Comparison of ENCODE assay signal across 20 mouse cellular contexts in genomic region chr5:13624754-13625153, GRCm38 (mm10).
A peak's percentile ranks its signal among the peaks of the same experiment; 100 is the strongest.
DNase-seq lines count a peak whose midpoint lies in the region; ATAC-seq lines count a peak whose summit lies in the region.
"Had no signal": no experiment of that assay in that cellular context is flagged by ENCODE, and none has a peak within 500 bp of the region (broad histone marks: within the 10 kb centered on the region; RNA-seq: fewer than 3 reads in every experiment).

No protein-coding gene starts in this region.

- H3K9ac ChIP-seq in midbrain, embryonic 11.5 days (ENCODE audit: low read length): no peak overlapping the region
- H3K9ac ChIP-seq in midbrain, embryonic 15.5 days: no peak overlapping the region
- no peak overlapping the region for H3K9ac ChIP-seq in embryonic facial prominence, embryonic 11.5 days (replicated peaks; ENCODE audit: low read length)
- no peak overlapping the region for H3K9ac ChIP-seq in hindbrain, embryonic 16.5 days (ENCODE audit: low read depth, low read length)
- H3K9ac ChIP-seq: embryonic facial prominence, embryonic 13.5 days; heart, embryonic 13.5 days; limb, embryonic 13.5 days; liver, embryonic 14.5 days had no signal

- peak; percentile 89 for DNase-seq in midbrain, embryonic 11.5 days (ENCODE audit: low spot score, missing footprints)
- DNase-seq in embryonic facial prominence, embryonic 11.5 days (ENCODE audit: low spot score): peak; percentile 8
- DNase-seq in retina, postnatal 1 day: peak; percentile 72
- no peak for DNase-seq in left cerebral cortex, postnatal 14 days (ENCODE audit: low spot score in 2 of 2)
- no peak for DNase-seq in left cerebral cortex, postnatal 10 days (ENCODE audit: extremely low spot score in 1 of 2, low spot score in 2 of 2)
- DNase-seq: cerebellum, postnatal 14 days; kidney, adult 11 months; kidney, postnatal 14 days; right cerebral cortex, postnatal 4 days; thymus, postnatal 4 days had no signal

- no peaks in the 10 kb centered on the region for H3K36me3 ChIP-seq in midbrain, embryonic 11.5 days (ENCODE audit: control insufficient read depth, insufficient read depth, low read length)
- H3K36me3 ChIP-seq in midbrain, embryonic 15.5 days (replicated peaks): no peaks in the 10 kb centered on the region
- H3K36me3 ChIP-seq in embryonic facial prominence, embryonic 11.5 days (replicated peaks; ENCODE audit: control insufficient read depth, insufficient read depth, low read depth, low read length): no peaks in the 10 kb centered on the region
- no peaks in the 10 kb centered on the region for H3K36me3 ChIP-seq in hindbrain, embryonic 16.5 days (ENCODE audit: control insufficient read depth, insufficient read depth, low read length)
- H3K36me3 ChIP-seq: embryonic facial prominence, embryonic 13.5 days; forebrain, embryonic 10.5 days; heart, embryonic 13.5 days; limb, embryonic 13.5 days had no signal

- peaks cover 47% of the 10 kb centered on the region for H3K27me3 ChIP-seq in midbrain, embryonic 11.5 days (ENCODE audit: control insufficient read depth, insufficient read depth, low read length)
- peaks cover 16% of the 10 kb centered on the region; the same call in 1 of the 2 replicates for H3K27me3 ChIP-seq in midbrain, embryonic 15.5 days (replicated peaks)
- no peaks in the 10 kb centered on the region for H3K27me3 ChIP-seq in embryonic facial prominence, embryonic 11.5 days (ENCODE audit: control insufficient read depth, insufficient read depth, low read length)
- no peaks in the 10 kb centered on the region for H3K27me3 ChIP-seq in hindbrain, embryonic 16.5 days (replicated peaks; ENCODE audit: control insufficient read depth, insufficient read depth, low read length)
- H3K27me3 ChIP-seq: embryonic facial prominence, embryonic 13.5 days; limb, embryonic 13.5 days; megakaryocyte, embryonic 14.5 days had no signal

- intact Hi-C loops in left cerebral cortex, postnatal 14 days (cut with DNase I): loop anchor here (5.0 kb wide), 1 partner anchor 217 kb away; no protein-coding TSS in a partner anchor
- intact Hi-C loops in left cerebral cortex, postnatal 10 days (cut with DNase I): no loop called here

- peak; percentile 77 for ATAC-seq in midbrain, embryonic 11.5 days (ENCODE audit: low FRiP score)
- ATAC-seq in midbrain, embryonic 15.5 days (replicated peaks): no peak
- peak; percentile 46; the same call in 1 of the 2 replicates for ATAC-seq in embryonic facial prominence, embryonic 11.5 days (replicated peaks; ENCODE audit: insufficient number of reproducible peaks, low FRiP score, low TSS enrichment, low read depth)
- ATAC-seq in hindbrain, embryonic 16.5 days: 0 out of 2 replicates have a peak, but pooled peaks have one; percentile 17
- ATAC-seq: lung, postnatal 0 days had no signal

- H3K4me1 ChIP-seq in midbrain, embryonic 11.5 days (ENCODE audit: control insufficient read depth, insufficient read depth, low read length): peaks cover 4% of the 10 kb centered on the region
- H3K4me1 ChIP-seq in midbrain, embryonic 15.5 days: peaks cover 6% of the 10 kb centered on the region; the same call in 1 of the 2 replicates
- H3K4me1 ChIP-seq in embryonic facial prominence, embryonic 11.5 days (ENCODE audit: control insufficient read depth, insufficient read depth, low read length): no peaks in the 10 kb centered on the region
- H3K4me1 ChIP-seq in hindbrain, embryonic 16.5 days (ENCODE audit: control insufficient read depth, insufficient read depth, low read depth, low read length): no peaks in the 10 kb centered on the region

- H3K9me3 ChIP-seq in midbrain, embryonic 11.5 days (ENCODE audit: control insufficient read depth, low read length): no peaks in the 10 kb centered on the region
- no peaks in the 10 kb centered on the region for H3K9me3 ChIP-seq in midbrain, embryonic 15.5 days
- H3K9me3 ChIP-seq in embryonic facial prominence, embryonic 11.5 days (replicated peaks; ENCODE audit: control insufficient read depth, low read length): no peaks in the 10 kb centered on the region
- H3K9me3 ChIP-seq in hindbrain, embryonic 16.5 days (ENCODE audit: control insufficient read depth, low read length): no peaks in the 10 kb centered on the region
- H3K9me3 ChIP-seq: embryonic facial prominence, embryonic 13.5 days; forebrain, embryonic 10.5 days; heart, embryonic 13.5 days; limb, embryonic 13.5 days; megakaryocyte, embryonic 14.5 days had no signal

- H3K4me3 ChIP-seq in midbrain, embryonic 11.5 days (ENCODE audit: low read depth, low read length): no peak overlapping the region
- H3K4me3 ChIP-seq in midbrain, embryonic 15.5 days: no peak overlapping the region
- no peak overlapping the region for H3K4me3 ChIP-seq in embryonic facial prominence, embryonic 11.5 days (ENCODE audit: low read depth, low read length)
- no peak overlapping the region for H3K4me3 ChIP-seq in hindbrain, embryonic 16.5 days (ENCODE audit: low read length)
- H3K4me3 ChIP-seq: embryonic facial prominence, embryonic 13.5 days; forebrain, embryonic 10.5 days; heart, embryonic 13.5 days; left cerebral cortex, adult 2 months; limb, embryonic 13.5 days; megakaryocyte, embryonic 14.5 days had no signal

- H3K4me2 ChIP-seq in midbrain, embryonic 11.5 days: no peak overlapping the region
- no peak overlapping the region for H3K4me2 ChIP-seq in midbrain, embryonic 15.5 days
- no peak overlapping the region for H3K4me2 ChIP-seq in embryonic facial prominence, embryonic 11.5 days (ENCODE audit: low read depth, low read length)
- no peak overlapping the region for H3K4me2 ChIP-seq in hindbrain, embryonic 16.5 days (ENCODE audit: low read length)
- H3K4me2 ChIP-seq: embryonic facial prominence, embryonic 13.5 days; heart, embryonic 13.5 days; limb, embryonic 13.5 days had no signal

- H3K27ac ChIP-seq in midbrain, embryonic 11.5 days (ENCODE audit: low read depth, low read length): no peak overlapping the region
- H3K27ac ChIP-seq in midbrain, embryonic 15.5 days: no peak overlapping the region
- H3K27ac ChIP-seq in embryonic facial prominence, embryonic 11.5 days (replicated peaks; ENCODE audit: low read depth, low read length): no peak overlapping the region
- no peak overlapping the region for H3K27ac ChIP-seq in hindbrain, embryonic 16.5 days (ENCODE audit: low read depth, low read length)
- H3K27ac ChIP-seq: embryonic facial prominence, embryonic 13.5 days; forebrain, embryonic 10.5 days; heart, embryonic 13.5 days; left cerebral cortex, adult 2 months; limb, embryonic 13.5 days; liver, embryonic 14.5 days had no signal

- 16% methylated on average over 5 of the region's 5 CpGs for WGBS in midbrain, embryonic 11.5 days
- WGBS in midbrain, embryonic 15.5 days: 13% methylated on average over 5 of the region's 5 CpGs
- WGBS in embryonic facial prominence, embryonic 11.5 days: 22% methylated on average over 5 of the region's 5 CpGs
- 19% methylated on average over 5 of the region's 5 CpGs for whole genome bisulfite sequencing in hindbrain, embryonic 16.5 days

Comparison
In these comparisons a context has a peak if more than half of its experiments do, and no peak if none do; other contexts are left out.
1. DNase-seq: peak in midbrain, embryonic 11.5 days (single experiment), embryonic facial prominence, embryonic 11.5 days (single experiment) and retina, postnatal 1 day (single experiment); none in left cerebral cortex, postnatal 14 days (0 of 2) and left cerebral cortex, postnatal 10 days (0 of 2).